Mouse (Mus musculus): Measurements from ENCODE around the gene Grm4.

Gene Grm4

GRCm38 (mm10) chr17:27435799-27436198, 85.4 kb downstream of the Grm4 start:
- DNase-seq: no peak

DNA sequence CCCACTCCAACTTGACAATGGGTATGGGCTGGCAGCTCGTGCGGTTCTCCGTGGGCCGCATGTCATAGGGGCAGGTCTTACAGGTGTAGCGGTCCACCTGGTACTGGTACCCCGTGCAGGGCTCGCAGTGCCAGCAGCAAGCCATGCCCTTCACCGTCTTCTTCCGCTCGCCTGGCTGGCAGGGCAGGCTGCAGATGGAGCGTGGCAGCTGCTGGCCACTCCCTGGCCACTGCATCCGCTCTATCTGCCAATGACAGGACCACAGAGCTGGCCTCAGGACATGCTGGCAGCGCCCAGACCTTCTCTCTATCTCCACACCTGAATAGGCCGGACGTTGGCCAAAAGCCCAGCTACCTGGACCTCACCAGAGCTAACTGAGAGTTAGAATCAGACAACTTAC, 86.0 kb downstream of the Grm4 start:
- DNase-seq: no peak

GRCm38 (mm10) chr17:27434066-27434465, 87.1 kb downstream of the Grm4 start:
- no peak for DNase-seq

- DNase-seq: no peak
Observed at GRCm38 (mm10) chr17:27433179-27433680, 88.0 kb downstream of the Grm4 start.

GRCm38 (mm10) chr17:27432145-27432650, 89.0 kb downstream of the Grm4 start:
- DNase-seq: no peak

- DNase-seq: no peak
Observed at GRCm38 (mm10) chr17:27431049-27431839, 90.0 kb downstream of the Grm4 start.

GRCm38 (mm10) chr17:27429757-27430156, 91.4 kb downstream of the Grm4 start:
- no peak for DNase-seq

DNA sequence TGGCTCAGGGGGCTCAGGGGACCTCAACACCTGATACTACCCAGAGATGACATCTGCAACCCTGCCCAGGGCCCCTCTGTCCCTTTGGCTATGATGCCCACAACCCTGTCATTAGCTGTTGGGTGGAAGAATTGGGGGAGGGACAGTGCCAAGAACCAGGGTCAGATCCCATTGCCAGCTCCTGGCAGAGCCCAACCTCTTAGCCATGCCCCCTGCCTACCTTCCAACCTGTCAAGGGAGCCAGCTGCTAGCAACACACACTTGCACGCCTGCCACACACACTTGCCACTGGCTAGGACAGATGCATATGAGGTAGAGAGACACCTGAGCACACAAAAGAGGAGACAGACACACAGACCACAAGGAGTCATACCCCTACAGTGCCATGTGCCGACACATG, 96.2 kb downstream of the Grm4 start:
- DNase-seq: no peak

DNA sequence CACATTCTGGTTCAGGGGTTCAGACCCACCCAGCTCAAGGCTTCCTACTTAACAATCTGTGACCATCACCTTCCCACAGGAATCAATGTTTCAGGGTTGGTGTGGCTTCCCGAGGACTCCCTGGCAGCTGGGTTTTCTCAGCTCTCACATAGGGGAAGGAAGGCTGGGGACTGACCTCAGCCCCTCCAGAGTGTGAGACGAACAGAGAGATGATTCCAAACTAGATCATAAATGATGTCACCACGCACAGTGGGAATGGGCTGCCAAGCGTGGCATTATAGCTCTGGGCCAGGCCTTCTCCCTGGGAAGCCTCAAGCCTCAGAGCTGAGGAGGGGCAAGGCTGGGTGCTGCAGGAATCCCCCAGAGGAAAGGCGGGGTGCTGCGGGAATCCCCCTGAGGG, 96.8 kb downstream of the Grm4 start:
- DNase-seq: no peak

GRCm38 (mm10) chr17:27422726-27423381, 98.3 kb downstream of the Grm4 start:
- peak; percentile 29 for DNase-seq

DNA sequence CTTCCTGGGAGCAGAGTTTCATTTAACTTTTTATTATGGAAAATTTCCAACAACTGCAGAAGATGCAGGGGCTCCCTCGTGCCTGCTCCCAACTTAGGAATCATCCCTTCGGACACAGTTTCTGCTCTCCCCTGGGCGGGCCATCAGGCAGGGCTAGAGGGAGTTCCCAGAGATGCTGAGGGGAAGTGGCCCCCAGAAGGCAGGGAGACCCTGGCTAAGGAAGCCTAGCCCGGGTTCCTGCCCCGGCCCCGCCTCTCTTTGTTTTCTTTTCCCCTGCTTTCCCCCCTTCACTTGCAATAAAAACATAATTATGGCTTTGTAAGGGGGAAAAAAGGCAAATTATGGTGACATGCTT, 98.9 kb downstream of the Grm4 start:
- DNase-seq: peak; percentile 21

- DNase-seq: no peak
Observed at GRCm38 (mm10) chr17:27421837-27422236, 99.4 kb downstream of the Grm4 start.

- DNase-seq: no peak
Observed at GRCm38 (mm10) chr17:27409006-27409405, 112.2 kb downstream of the Grm4 start.

GRCm38 (mm10) chr17:27408531-27408930, 112.7 kb downstream of the Grm4 start:
- no peak for DNase-seq

DNA sequence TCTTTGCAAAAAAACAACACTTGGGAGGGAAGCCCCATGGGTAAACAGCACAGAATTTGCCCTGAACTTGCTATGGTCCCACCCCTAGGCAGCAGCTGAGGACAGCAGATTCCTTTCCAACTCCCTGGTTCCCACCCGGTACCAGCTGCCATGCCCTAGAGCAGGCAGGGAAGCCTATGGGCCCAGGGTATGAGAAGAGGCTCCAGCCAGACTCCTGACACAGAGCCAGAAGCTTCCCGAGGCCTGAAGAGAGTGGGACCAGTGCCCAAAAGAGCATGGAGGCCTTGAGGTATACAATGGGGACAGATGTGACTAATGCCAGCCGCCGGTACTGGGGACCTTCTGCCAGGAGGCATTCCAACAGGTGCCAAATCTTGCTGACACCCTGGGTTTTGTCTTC, 114.2 kb downstream of the Grm4 start:
- DNase-seq: no peak

- no peak for DNase-seq
Observed at GRCm38 (mm10) chr17:27405376-27406024, 115.7 kb downstream of the Grm4 start.

DNA sequence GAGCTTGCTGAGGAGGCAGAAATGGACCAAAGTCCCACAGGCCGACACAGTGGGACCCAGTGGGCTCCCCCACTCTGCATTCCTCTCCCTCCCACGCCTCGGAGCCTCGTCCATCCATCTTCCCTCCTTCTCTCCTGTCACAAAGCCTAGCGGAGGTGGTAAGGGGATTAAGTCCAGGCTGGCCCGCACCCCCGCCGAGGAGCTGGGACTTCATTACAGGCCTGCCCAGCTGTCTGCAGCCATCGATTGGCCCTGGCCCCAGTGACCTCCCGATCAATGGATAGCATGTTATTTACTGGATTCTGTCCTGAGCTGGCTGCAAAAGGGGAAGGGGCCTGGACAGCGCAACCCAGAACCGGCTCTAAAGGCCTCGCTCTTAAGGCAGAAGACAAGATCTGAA, 120.0 kb downstream of the Grm4 start:
- no peak for DNase-seq

- DNase-seq: no peak
Observed at GRCm38 (mm10) chr17:27393931-27394330, 127.3 kb downstream of the Grm4 start.

DNA sequence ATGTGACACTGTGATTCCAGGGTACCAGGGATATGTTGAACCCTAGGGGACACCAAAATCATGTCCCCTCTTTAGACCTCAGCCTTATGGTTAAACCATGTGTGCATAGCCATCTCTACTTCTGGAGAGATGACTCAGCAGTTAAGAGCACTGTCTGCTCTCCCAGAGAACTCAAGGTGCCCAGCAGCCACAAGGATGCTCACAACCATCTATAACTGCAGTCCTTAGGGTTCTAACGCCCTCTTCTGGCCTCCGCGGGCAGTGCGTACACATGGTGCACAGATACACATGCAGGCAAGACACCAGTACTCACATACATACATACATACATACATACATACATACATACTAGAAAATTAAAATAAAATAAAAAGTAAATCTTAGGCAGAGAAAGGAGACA, 127.8 kb downstream of the Grm4 start:
- DNase-seq: no peak

- peak; percentile 16 for DNase-seq
Observed at GRCm38 (mm10) chr17:27392918-27393317, 128.3 kb downstream of the Grm4 start.

GRCm38 (mm10) chr17:27390019-27390418, 131.2 kb downstream of the Grm4 start:
- DNase-seq: no peak

- no peak for DNase-seq
Observed at GRCm38 (mm10) chr17:27389221-27390000, 131.8 kb downstream of the Grm4 start.

DNA sequence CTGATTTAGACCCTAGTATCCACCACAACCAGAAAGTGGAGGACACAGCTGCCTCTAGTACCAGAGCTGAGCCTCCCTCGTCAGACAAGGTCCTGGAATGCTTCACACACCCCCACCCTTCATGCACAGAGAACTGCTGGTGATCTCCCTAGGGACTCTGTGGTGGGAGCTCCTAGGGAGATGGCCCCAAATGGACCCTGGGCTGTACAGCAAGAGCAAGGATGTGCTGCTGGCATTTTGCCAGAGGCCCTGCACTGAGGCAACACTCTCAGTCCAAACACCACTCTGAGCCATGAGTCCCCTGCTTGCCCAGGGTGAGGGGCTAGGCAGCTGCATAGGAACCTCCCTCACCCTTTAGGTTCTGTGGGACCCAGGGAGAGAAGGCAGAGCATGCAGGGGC, 134.8 kb downstream of the Grm4 start:
- peak; percentile 54 for DNase-seq
